Mouse (Mus musculus): ENCODE data around the gene Arglu1.
A peak's percentile ranks its signal among the peaks of the same experiment; 100 is the strongest.

The Arglu1 gene

GRCm38 (mm10) chr8:8658426-8659224 is 31.7 kb downstream of the Arglu1 start:
- peak; percentile 81 for DNase-seq

GRCm38 (mm10) chr8:8657692-8658355 is 32.5 kb downstream of the Arglu1 start:
- DNase-seq = no peak

GRCm38 (mm10) chr8:8656578-8657441 is 33.5 kb downstream of the Arglu1 start:
- no peak for DNase-seq

- no peak for DNase-seq
These were observed 34.7 kb downstream of the Arglu1 start for GRCm38 (mm10) chr8:8655346-8656340.

GRCm38 (mm10) chr8:8653906-8654489 is 36.3 kb downstream of the Arglu1 start:
- DNase-seq = no peak

- DNase-seq = no peak
These were observed 37.0 kb downstream of the Arglu1 start for GRCm38 (mm10) chr8:8653343-8653742.

- DNase-seq = no peak
These were observed 37.9 kb downstream of the Arglu1 start for GRCm38 (mm10) chr8:8652388-8652787.

GRCm38 (mm10) chr8:8649944-8650343 is 40.4 kb downstream of the Arglu1 start:
- peak; percentile 89 for DNase-seq

- peak; percentile 50 for DNase-seq
These were observed 40.8 kb downstream of the Arglu1 start for GRCm38 (mm10) chr8:8649536-8649935.

- DNase-seq = no peak
These were observed 41.6 kb downstream of the Arglu1 start for GRCm38 (mm10) chr8:8648686-8649085.

- no peak for DNase-seq
These were observed 42.5 kb downstream of the Arglu1 start for GRCm38 (mm10) chr8:8647824-8648223.

GRCm38 (mm10) chr8:8647319-8647718 is 43.0 kb downstream of the Arglu1 start:
- DNase-seq = no peak

GRCm38 (mm10) chr8:8644160-8644915 is 46.0 kb downstream of the Arglu1 start:
- DNase-seq = no peak

- no peak for DNase-seq
These were observed 50.1 kb downstream of the Arglu1 start for GRCm38 (mm10) chr8:8640264-8640588.

GRCm38 (mm10) chr8:8639569-8640263 is 50.6 kb downstream of the Arglu1 start:
- no peak for DNase-seq

GRCm38 (mm10) chr8:8631394-8631793 is 58.9 kb downstream of the Arglu1 start:
- no peak for DNase-seq

GRCm38 (mm10) chr8:8624017-8624416 is 66.3 kb downstream of the Arglu1 start:
- DNase-seq = no peak

GRCm38 (mm10) chr8:8623486-8623885 is 66.8 kb downstream of the Arglu1 start:
- DNase-seq = no peak

GRCm38 (mm10) chr8:8622476-8622875 is 67.8 kb downstream of the Arglu1 start:
- DNase-seq = no peak

- DNase-seq = no peak
These were observed 68.3 kb downstream of the Arglu1 start for GRCm38 (mm10) chr8:8622031-8622430.
